Mouse (Mus musculus) G1E (cell line): ENCODE measurements around the gene H2-D1. TPM values are rescaled to one million over a fixed set of nuclear protein-coding genes. Genes with fewer than 3 reads are reported as not detected.

Experiments
- ATAC-seq: 2 replicates; pipeline ENCODE4 v1.8.0; 2016; ENCODE audit warnings: mild to moderate bottlenecking; ENCODE audit not compliant: insufficient number of reproducible peaks, poor library complexity, low FRiP score, severe bottlenecking; ENCODE audit errors: extremely low read depth
- DNase-seq: peaks from one replicate; pipeline ENCODE4 v3.0.0; 2012; ENCODE audit warnings: low spot score
- H3K27me3 ChIP-seq: 2 replicates; pipeline ENCODE4 v1.6.1; 2012; ENCODE audit warnings: mild to moderate bottlenecking, low read length, inconsistent platforms; ENCODE audit not compliant: insufficient read depth
- H3K36me3 ChIP-seq: replicated peaks from 2 replicates; pipeline ENCODE3; 2012; ENCODE audit warnings: mild to moderate bottlenecking, inconsistent platforms
- H3K4me1 ChIP-seq: 2 replicates; pipeline ENCODE4 v1.6.1; 2012; ENCODE audit warnings: low read depth, low read length, inconsistent platforms, mixed read lengths; ENCODE audit not compliant: insufficient read depth
- H3K4me3 ChIP-seq: 2 replicates; pipeline ENCODE4 v1.5.1; 2012; ENCODE audit warnings: low read depth, mild to moderate bottlenecking, inconsistent platforms, low read length, moderate library complexity, mixed read lengths
- H3K9me3 ChIP-seq: replicated peaks from 2 replicates; pipeline ENCODE4 v1.6.1; 2012; ENCODE audit warnings: inconsistent platforms
- CTCF ChIP-seq: IDR thresholded peaks from 2 replicates; pipeline ENCODE4 v1.5.1; 2012; ENCODE audit warnings: low read depth, low read length, inconsistent platforms, mixed read lengths
- GATA1 ChIP-seq: IDR thresholded peaks from 2 replicates; pipeline ENCODE4 v1.6.1; 2012; ENCODE audit warnings: borderline replicate concordance, low read length, inconsistent platforms, mixed read lengths
- GATA2 ChIP-seq: IDR thresholded peaks from 2 replicates; pipeline ENCODE4 v1.6.1; 2012; ENCODE audit warnings: low read depth, low read length, inconsistent platforms, borderline replicate concordance
- POLR2AphosphoS5 ChIP-seq: IDR thresholded peaks from 2 replicates; pipeline ENCODE4 v1.6.1; 2012; ENCODE audit warnings: low read depth, low read length, inconsistent platforms; ENCODE audit not compliant: insufficient replicate concordance
- TAL1 ChIP-seq: conservative IDR thresholded peaks from 2 replicates; pipeline ENCODE4 v1.6.1; 2012; ENCODE audit warnings: low read depth, low read length, inconsistent platforms, mixed read lengths
- polyA plus RNA-seq: library from polyadenylated mRNA; stranded (reverse); fragments of >175 nt; gene quantifications from 2 replicates; pipeline ENCODE4 v1.2.3, GENCODE M21; 2012
- total RNA-seq, 2 experiments: library from RNA; stranded (forward) in 1 of 2; stranded (reverse) in 1 of 2; fragments of 200-1000 nt in 1 of 2; fragments of >200 nt in 1 of 2; fragmentation: Nextera tagmentation in 1 of 2; gene quantifications; 2 replicates each; pipeline ENCODE4 v1.2.3; 2014 to 2017

The H2-D1 gene
- total and polyA plus RNA-seq, 3 experiments, result 53.6 to 109 (median 88.5) TPM

DNA sequence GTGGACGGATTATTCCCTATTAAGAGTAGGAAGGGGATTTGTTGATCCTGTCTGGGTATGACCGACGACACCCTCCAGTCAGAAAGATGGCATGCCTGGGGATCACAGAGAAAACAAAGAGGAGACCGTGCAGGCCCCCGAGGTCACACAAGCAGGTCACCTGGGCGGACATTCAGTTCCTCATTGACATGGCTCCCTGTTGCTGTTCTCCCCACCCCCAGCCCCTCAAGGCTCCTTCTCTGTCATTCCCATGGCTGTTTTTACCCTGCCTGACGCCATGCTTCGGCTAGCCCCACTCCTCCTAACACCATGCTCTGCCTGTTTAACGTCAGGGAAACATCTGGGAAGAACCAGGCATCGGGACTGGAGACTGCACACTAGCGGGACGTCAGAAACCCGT is 879 bp upstream of the H2-D1 start:
- DNase-seq, result no peak
- Histone ChIP-seq H3K27me3 (no peaks in the 10 kb centered on the region), H3K4me3 (no peak overlapping the region), H3K36me3 (peaks cover 24% of the 10 kb centered on the region), H3K9me3 (no peaks in the 10 kb centered on the region), H3K4me1 (peaks cover 47% of the 10 kb centered on the region)
- no peak for ATAC-seq
- TF ChIP-seq POLR2AphosphoS5 (no peak), GATA1 (no peak), TAL1 (no peak), GATA2 (no peak), CTCF (no peak)

DNA sequence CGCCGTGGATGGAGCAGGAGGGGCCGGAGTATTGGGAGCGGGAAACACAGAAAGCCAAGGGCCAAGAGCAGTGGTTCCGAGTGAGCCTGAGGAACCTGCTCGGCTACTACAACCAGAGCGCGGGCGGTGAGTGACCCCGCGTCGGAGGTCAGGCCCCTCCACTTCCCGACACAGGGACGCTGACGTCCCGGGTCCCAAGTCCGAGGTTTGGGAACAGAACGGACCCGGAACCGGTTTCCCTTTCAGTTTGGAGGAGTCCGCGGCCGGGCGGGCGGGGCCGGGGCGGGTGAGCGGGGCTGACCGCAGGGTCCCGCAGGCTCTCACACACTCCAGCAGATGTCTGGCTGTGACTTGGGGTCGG is 973 bp downstream of the H2-D1 start:
- H3K9me3 ChIP-seq, result no peaks in the 10 kb centered on the region
- peak overlapping the region; percentile 88 for H3K4me3 ChIP-seq
- H3K36me3 ChIP-seq, result peaks cover 35% of the 10 kb centered on the region
- ATAC-seq, result no peak
- no peak for DNase-seq
- peaks cover 38% of the 10 kb centered on the region for H3K4me1 ChIP-seq
- no peaks in the 10 kb centered on the region for H3K27me3 ChIP-seq
- TF ChIP-seq TAL1 (no peak), POLR2AphosphoS5 (no peak), GATA1 (no peak), CTCF (no peak), GATA2 (no peak)

DNA sequence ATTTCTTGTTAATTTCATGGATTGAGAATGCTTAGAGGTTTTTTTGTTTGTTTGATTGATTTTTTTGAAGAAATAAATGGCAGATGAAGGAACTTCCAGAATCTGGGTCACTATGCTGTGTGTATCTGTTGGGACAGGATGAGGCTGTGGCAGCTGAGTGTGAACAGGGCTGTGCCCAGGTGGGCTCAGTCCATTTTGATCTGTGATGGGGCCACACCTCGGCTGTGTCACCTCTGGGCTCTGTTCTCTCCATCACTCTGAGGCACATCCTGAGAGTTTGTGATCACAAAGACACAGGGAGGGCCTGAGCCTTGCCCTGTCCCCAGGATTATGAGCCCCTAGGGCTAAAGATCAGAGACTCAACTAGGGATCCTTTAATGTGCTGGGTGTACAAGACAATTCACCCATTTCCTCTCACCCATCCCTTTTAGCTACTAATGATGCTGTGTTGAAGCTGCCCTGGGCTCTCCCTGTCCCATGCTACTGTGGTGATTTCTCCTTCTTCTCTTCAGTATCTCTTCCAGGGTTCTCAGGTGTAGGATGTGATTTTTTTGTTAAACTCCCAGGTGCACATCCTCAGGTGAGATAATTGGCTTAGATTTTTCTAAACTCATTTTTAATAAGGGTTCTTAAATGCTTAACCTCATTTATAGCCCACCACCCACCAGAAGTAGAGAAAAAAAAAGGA is 5.0 kb downstream of the H2-D1 start:
- peaks cover 14% of the 10 kb centered on the region for H3K4me1 ChIP-seq
- H3K36me3 ChIP-seq, result peaks cover 35% of the 10 kb centered on the region
- no peak for ATAC-seq
- no peak overlapping the region for H3K4me3 ChIP-seq
- no peak for DNase-seq
- peaks cover 2% of the 10 kb centered on the region; the same call in 1 of the 2 replicates for H3K27me3 ChIP-seq
- TF ChIP-seq CTCF, result no peak
- TF ChIP-seq POLR2AphosphoS5, result no peak
- no peak for TF ChIP-seq GATA1
- TF ChIP-seq GATA2, result no peak
- TF ChIP-seq TAL1, result no peak
- no peaks in the 10 kb centered on the region for H3K9me3 ChIP-seq

DNA sequence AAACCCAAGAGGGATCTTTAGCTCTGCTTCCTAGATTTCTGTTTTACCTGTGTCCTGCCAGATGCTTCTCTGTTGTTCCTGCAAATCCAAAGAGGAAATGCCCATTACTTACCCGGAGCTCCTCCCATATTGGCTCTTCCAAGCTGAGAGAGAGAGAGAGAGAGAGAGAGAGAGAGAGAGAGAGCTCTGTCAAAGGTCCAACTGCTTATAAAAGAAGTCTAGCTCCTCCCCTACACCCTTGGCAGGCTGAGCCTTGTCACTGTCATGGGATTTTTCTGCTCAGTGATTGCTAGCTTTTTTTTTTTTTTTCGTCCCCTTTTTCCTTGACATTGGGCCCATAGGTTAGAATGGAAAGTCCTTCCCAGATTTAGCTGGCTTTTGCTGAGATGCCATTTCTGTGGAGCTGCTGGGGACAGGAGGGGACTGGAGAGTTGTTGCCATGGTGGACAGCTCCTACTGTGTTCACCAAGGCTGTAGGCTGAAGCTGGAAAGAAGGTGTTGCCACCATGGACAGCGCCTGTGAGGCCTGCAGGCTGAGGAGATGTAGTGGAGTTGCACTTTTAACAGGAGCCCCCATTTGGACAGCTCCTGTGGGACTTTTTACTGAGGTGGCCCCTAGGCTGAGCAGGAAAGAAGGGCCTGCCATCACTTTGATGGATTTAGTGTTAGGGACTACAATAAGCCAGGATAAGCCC is 7.3 kb downstream of the H2-D1 start:
- no peak for ATAC-seq
- no peak for DNase-seq
- Histone ChIP-seq H3K4me1 (peaks cover 9% of the 10 kb centered on the region), H3K36me3 (peaks cover 26% of the 10 kb centered on the region), H3K4me3 (no peak overlapping the region), H3K27me3 (peaks cover 5% of the 10 kb centered on the region; the same call in 1 of the 2 replicates), H3K9me3 (peaks cover 8% of the 10 kb centered on the region)
- TF ChIP-seq GATA2, result no peak
- no peak for TF ChIP-seq TAL1
- no peak for TF ChIP-seq POLR2AphosphoS5
- TF ChIP-seq GATA1, result no peak
- no peak for TF ChIP-seq CTCF

DNA sequence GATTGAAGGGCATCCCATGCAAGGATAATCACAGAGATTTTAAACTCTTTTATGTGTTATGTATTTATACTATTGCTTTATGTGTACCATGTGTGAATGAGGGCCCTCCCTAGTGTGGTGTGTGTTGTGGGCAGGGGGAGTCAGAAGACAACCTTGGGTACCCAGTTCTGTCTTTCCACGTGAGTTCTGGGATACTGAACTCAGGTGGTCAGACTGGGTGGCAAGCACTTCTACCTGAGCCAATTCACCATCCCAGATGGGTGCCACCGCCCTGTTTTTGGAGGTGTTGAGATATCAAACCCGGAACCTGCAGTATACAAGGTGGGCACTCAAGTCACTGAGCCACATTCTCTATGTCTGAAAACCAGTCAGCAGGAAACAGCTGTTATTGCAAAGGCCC is 9.7 kb downstream of the H2-D1 start:
- no peak overlapping the region for H3K4me3 ChIP-seq
- peaks cover 11% of the 10 kb centered on the region for H3K4me1 ChIP-seq
- peaks cover 6% of the 10 kb centered on the region for H3K36me3 ChIP-seq
- no peak for TF ChIP-seq POLR2AphosphoS5
- no peak for TF ChIP-seq GATA2
- no peak for TF ChIP-seq CTCF
- TF ChIP-seq GATA1, result no peak
- no peak for TF ChIP-seq TAL1
- H3K27me3 ChIP-seq, result peaks cover 28% of the 10 kb centered on the region
- DNase-seq, result no peak
- ATAC-seq, result no peak
- H3K9me3 ChIP-seq, result peaks cover 8% of the 10 kb centered on the region

DNA sequence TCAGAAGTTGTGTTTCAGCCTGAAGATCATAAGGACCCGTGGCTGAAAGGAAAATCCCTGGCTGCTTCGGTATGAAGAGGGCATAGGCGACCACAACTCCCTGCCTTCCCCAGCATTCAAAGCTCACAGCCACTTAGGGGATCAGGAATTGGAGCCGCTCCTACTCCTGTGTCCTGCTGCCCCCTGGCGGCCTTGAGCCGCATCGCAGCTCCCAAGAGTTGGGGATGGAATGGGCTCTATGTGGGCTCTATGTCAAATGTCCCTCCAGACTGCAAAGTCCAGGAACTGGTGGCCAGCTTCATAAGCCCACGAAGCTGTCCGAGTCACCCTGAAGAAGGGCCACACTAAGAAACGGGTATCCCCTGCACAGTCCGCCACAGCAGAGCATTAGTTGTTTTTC is 12.2 kb downstream of the H2-D1 start:
- peak; percentile 15; the same call in 1 of the 2 replicates for ATAC-seq
- H3K4me1 ChIP-seq, result peaks cover 13% of the 10 kb centered on the region
- no peak overlapping the region for H3K4me3 ChIP-seq
- peaks cover 8% of the 10 kb centered on the region for H3K9me3 ChIP-seq
- no peaks in the 10 kb centered on the region for H3K36me3 ChIP-seq
- H3K27me3 ChIP-seq, result peaks cover 45% of the 10 kb centered on the region
- TF ChIP-seq GATA1 (no peak), CTCF (peak; percentile 94), POLR2AphosphoS5 (no peak)
- DNase-seq, result no peak
